Mouse (Mus musculus): ENCODE measurements around the gene Arhgap29. TPM values are rescaled to one million over a fixed set of nuclear protein-coding genes. Genes with fewer than 3 reads are reported as not detected.

Arhgap29 gene
- polyA plus RNA-seq, 3 experiments from 2014 or later: 0.20 to 0.43 TPM; not detected in 1

Other genes starting within 250 kb of the Arhgap29 start
- gene F3, start 229.0 kb upstream of the Arhgap29 start, polyA plus RNA-seq (2017; shearing (Covaris generic)): under 1 TPM in 1 of 3 experiments, not detected in 2; 0.43 TPM
- 10 to 100 TPM in 2 of 3 experiments, 1 to 10 TPM in 1; 9.1 to 16.0 (median 11.7) TPM for gene Abcd3, start 137.2 kb upstream of the Arhgap29 start, polyA plus RNA-seq (2017; shearing (Covaris generic))
- not detected for gene Abca4, start 91.9 kb downstream of the Arhgap29 start, polyA plus RNA-seq (2017; shearing (Covaris generic))